8 mouse cellular contexts compared by ENCODE assay signal in genomic region chr4:135857597-135858186, GRCm38 (mm10). TPM values are rescaled to one million over a fixed set of nuclear protein-coding genes. Genes with fewer than 3 reads are reported as not detected.
DNase-seq lines count a peak whose midpoint lies in the region; ATAC-seq and TF ChIP-seq lines count a peak whose summit lies in the region.

No protein-coding gene starts in this region.

- peaks cover 31% of the 10 kb centered on the region for H3K4me1 ChIP-seq in embryonic facial prominence, embryonic 14.5 days (ENCODE audit: control insufficient read depth, insufficient read depth, low read length)
- H3K4me1 ChIP-seq in limb, embryonic 11.5 days (ENCODE audit: control insufficient read depth, insufficient read depth, low read length): 0 out of 2 replicates have a peak, but pooled peaks cover 3% of the 10 kb centered on the region
- no peaks in the 10 kb centered on the region for H3K4me1 ChIP-seq in small intestine, adult 2 months (ENCODE audit: control insufficient read depth, insufficient read depth, insufficient read length, low read length)

- no peak overlapping the region for H3K27ac ChIP-seq in left cerebral cortex, adult 2 months
- H3K27ac ChIP-seq in embryonic facial prominence, embryonic 14.5 days (replicated peaks; ENCODE audit: low read depth, low read length): 0 out of 2 replicates have a peak overlapping the region, but pooled peaks have one; percentile 97
- H3K27ac ChIP-seq in limb, embryonic 11.5 days (replicated peaks; ENCODE audit: low read depth, low read length): no peak overlapping the region
- H3K27ac ChIP-seq in small intestine, adult 2 months (ENCODE audit: insufficient read depth, low read depth, low read length): no peak overlapping the region

- peaks cover 17% of the 10 kb centered on the region for H3K36me3 ChIP-seq in embryonic facial prominence, embryonic 14.5 days (ENCODE audit: control insufficient read depth, insufficient read depth, low read length)
- 0 out of 2 replicates have a peak, but pooled peaks cover 2% of the 10 kb centered on the region for H3K36me3 ChIP-seq in limb, embryonic 11.5 days (ENCODE audit: control insufficient read depth, insufficient read depth, low read length)
- peaks cover 4% of the 10 kb centered on the region; the same call in 1 of the 2 replicates for H3K36me3 ChIP-seq in small intestine, adult 2 months (ENCODE audit: control insufficient read depth, insufficient read depth, low read length)

- no peak for TF ChIP-seq CTCF in left cerebral cortex, adult 2 months (IDR thresholded peaks at IDR 0.05)
- TF ChIP-seq CTCF in small intestine, adult 2 months (IDR thresholded peaks at IDR 0.05; ENCODE audit: extremely low read depth, insufficient read length, insufficient replicate concordance, low read depth, low read length): no peak

- H3K9ac ChIP-seq in embryonic facial prominence, embryonic 14.5 days (ENCODE audit: low read depth, low read length): peak overlapping the region; percentile 98
- peak overlapping the region; percentile 58 for H3K9ac ChIP-seq in limb, embryonic 11.5 days (ENCODE audit: low read length)

- no peak for DNase-seq in left cerebral cortex, adult 2 months (ENCODE audit: extremely low spot score in 1 of 2, low spot score in 2 of 2)
- DNase-seq in left cerebral cortex, postnatal 25 days (ENCODE audit: low spot score in 2 of 2): no peak
- DNase-seq in embryonic facial prominence, embryonic 14.5 days (ENCODE audit: low spot score): no peak
- peak; percentile 42 for DNase-seq in limb, embryonic 11.5 days (ENCODE audit: low spot score)
- no peak for DNase-seq in cerebellum, adult 9-11 months
- no peak for DNase-seq in right cerebral cortex, postnatal 36 days (ENCODE audit: low spot score in 2 of 2)

- peak overlapping the region; percentile 90 for H3K4me3 ChIP-seq in left cerebral cortex, adult 2 months
- H3K4me3 ChIP-seq in embryonic facial prominence, embryonic 14.5 days (ENCODE audit: low read depth, low read length): peak overlapping the region; percentile 92
- H3K4me3 ChIP-seq in limb, embryonic 11.5 days (ENCODE audit: low read depth, low read length): peak overlapping the region; percentile 72
- H3K4me3 ChIP-seq in small intestine, adult 2 months (ENCODE audit: low read depth, low read length): peak overlapping the region; percentile 10; the same call in 1 of the 2 replicates

- TF ChIP-seq POLR2A in small intestine, adult 2 months (IDR thresholded peaks at IDR 0.05; ENCODE audit: low read depth, low read length): no peak

- peak overlapping the region; percentile 87 for H3K4me2 ChIP-seq in embryonic facial prominence, embryonic 14.5 days (ENCODE audit: low read depth, low read length)
- H3K4me2 ChIP-seq in limb, embryonic 11.5 days (ENCODE audit: low read depth, severe bottlenecking): peak overlapping the region; percentile 58

- intact Hi-C loops in left cerebral cortex, adult 2 months (cut with DNase I): loop anchor here (5.0 kb wide), 1 partner anchor 35 kb away; no protein-coding TSS in a partner anchor
- intact Hi-C loops in left cerebral cortex, postnatal 25 days (cut with DNase I): no loop called here

- 7% methylated on average over 6 of the region's 7 CpGs for WGBS in embryonic facial prominence, embryonic 14.5 days
- WGBS in limb, embryonic 11.5 days: 14% methylated on average over 7 of the region's 7 CpGs
- WGBS in small intestine, adult 2 months: 5% methylated on average over 7 of the region's 7 CpGs

- no peaks in the 10 kb centered on the region for H3K27me3 ChIP-seq in embryonic facial prominence, embryonic 14.5 days (replicated peaks; ENCODE audit: control insufficient read depth, insufficient read depth, low read length)
- no peaks in the 10 kb centered on the region for H3K27me3 ChIP-seq in limb, embryonic 11.5 days (ENCODE audit: control insufficient read depth, insufficient read depth, low read length)
- no peaks in the 10 kb centered on the region for H3K27me3 ChIP-seq in small intestine, adult 2 months (ENCODE audit: control insufficient read depth, insufficient read depth, low read length)

- no peak for ATAC-seq in embryonic facial prominence, embryonic 14.5 days (ENCODE audit: low read depth)
- no peak for ATAC-seq in limb, embryonic 11.5 days (ENCODE audit: insufficient number of reproducible peaks, low FRiP score, low TSS enrichment, low read depth)
- ATAC-seq in monocyte, adult 5-6 weeks (replicated peaks; ENCODE audit: insufficient number of reproducible peaks, low FRiP score, low TSS enrichment, poor library complexity, severe bottlenecking): no peak

- H3K9me3 ChIP-seq in embryonic facial prominence, embryonic 14.5 days (ENCODE audit: control insufficient read depth, low read length): no peaks in the 10 kb centered on the region
- no peaks in the 10 kb centered on the region for H3K9me3 ChIP-seq in limb, embryonic 11.5 days (ENCODE audit: control insufficient read depth, low read length)

RNA-seq across cellular contexts. Expression of gene Srsf10, which starts 2.1 kb away (rescaled TPM):
- total RNA-seq in left cerebral cortex, adult 2 months (2021): 10 to 100 TPM; 70.8 to 82.2 TPM
- total RNA-seq in left cerebral cortex, postnatal 25 days (2021): 10 to 100 TPM; 74.3 to 80.1 TPM
- polyA plus RNA-seq in embryonic facial prominence, embryonic 14.5 days (2014; fragmentation: Nextera tagmentation; extraction: Ambion mirVana): 212 and 235 TPM in 2 replicates
- polyA plus RNA-seq in limb, embryonic 11.5 days (2014; fragmentation: Nextera tagmentation; extraction: Ambion mirVana): 435 and 442 TPM in 2 replicates
- polyA plus RNA-seq in small intestine, adult 2 months (2012; rRNA removed): 29.5 and 48.2 TPM in 2 replicates
- total RNA-seq in monocyte, adult 5-6 weeks (2017): 233 to 426 TPM (median 303 TPM) in 3 replicates

RNA-seq across cellular contexts. Expression of gene Pnrc2, which starts 16.0 kb away (rescaled TPM):
- total RNA-seq in left cerebral cortex, adult 2 months (2021): 10 to 100 TPM; 41.1 to 41.7 TPM
- total RNA-seq in left cerebral cortex, postnatal 25 days (2021): 10 to 100 TPM; 46.8 to 48.4 TPM
- 158 and 162 TPM in 2 replicates for polyA plus RNA-seq in embryonic facial prominence, embryonic 14.5 days (2014; fragmentation: Nextera tagmentation; extraction: Ambion mirVana)
- 232 and 234 TPM in 2 replicates for polyA plus RNA-seq in limb, embryonic 11.5 days (2014; fragmentation: Nextera tagmentation; extraction: Ambion mirVana)
- polyA plus RNA-seq in small intestine, adult 2 months (2012; rRNA removed): 2.4 and 8.5 TPM in 2 replicates
- 342 to 380 TPM (median 364 TPM) in 3 replicates for total RNA-seq in monocyte, adult 5-6 weeks (2017)

RNA-seq across cellular contexts. Expression of gene Cnr2, which starts 37.5 kb away (rescaled TPM):
- total RNA-seq in left cerebral cortex, adult 2 months (2021): under 1 TPM in 1 of 2 experiments, not detected in 1; 0.11 TPM
- under 1 TPM in 1 of 2 experiments, not detected in 1; 0.14 TPM for total RNA-seq in left cerebral cortex, postnatal 25 days (2021)
- 0.69 and 1.1 TPM in 2 replicates for polyA plus RNA-seq in embryonic facial prominence, embryonic 14.5 days (2014; fragmentation: Nextera tagmentation; extraction: Ambion mirVana)
- polyA plus RNA-seq in limb, embryonic 11.5 days (2014; fragmentation: Nextera tagmentation; extraction: Ambion mirVana): 0.23 and 0.51 TPM in 2 replicates
- polyA plus RNA-seq in small intestine, adult 2 months (2012; rRNA removed): 1.0 and 1.1 TPM in 2 replicates
- total RNA-seq in monocyte, adult 5-6 weeks (2017): 12.0 to 23.7 TPM (median 19.9 TPM) in 3 replicates

Comparison
In these comparisons a context has a peak if more than half of its experiments do, and no peak if none do; other contexts are left out.
1. H3K4me3 ChIP-seq: peak in every context shown above with its lines; median percentile 92 in embryonic facial prominence, embryonic 14.5 days; 90 in left cerebral cortex, adult 2 months; 72 in limb, embryonic 11.5 days; 10 in small intestine, adult 2 months.
2. RNA of gene Cnr2, which starts 37.5 kb away (total RNA-seq): 12.0 to 23.7 TPM in monocyte, adult 5-6 weeks; 0.14 TPM in left cerebral cortex, postnatal 25 days and 0.11 TPM in left cerebral cortex, adult 2 months; every median in the first group is over 10 times any median in the second.